Mouse (Mus musculus) lung, postnatal 0 days (tissue): Measurements from ENCODE around the gene Ywhab. TPM values are rescaled to one million over a fixed set of nuclear protein-coding genes. Genes with fewer than 3 reads are reported as not detected.

Source experiments
- ATAC-seq: fragments of 200-750 bp; cut with Nextera tagmentation; 2 replicates; pipeline ENCODE4 v1.8.0; 2017; ENCODE audit warnings: moderate library complexity
- DNase-seq: peaks from one replicate; pipeline ENCODE4 v3.0.0-alpha.2; 2016; ENCODE audit warnings: low spot score
- H3K27ac ChIP-seq: fragments of 300-500 bp; sonication (generic); 2 replicates; pipeline ENCODE4 v1.5.1; 2014; ENCODE audit warnings: antibody characterized with exemption, mild to moderate bottlenecking, low read length, mixed read lengths
- H3K27me3 ChIP-seq: fragments of 300-500 bp; sonication (generic); replicated peaks from 2 replicates; pipeline ENCODE4 v1.6.1; 2014; ENCODE audit warnings: low read length, mixed read lengths; ENCODE audit not compliant: insufficient read depth
- H3K36me3 ChIP-seq: fragments of 300-500 bp; sonication (generic); 2 replicates; pipeline ENCODE4 v1.6.1; 2014; ENCODE audit warnings: low read length, mixed read lengths; ENCODE audit not compliant: insufficient read depth
- H3K4me1 ChIP-seq: fragments of 300-500 bp; sonication (generic); 2 replicates; pipeline ENCODE4 v1.6.1; 2014; ENCODE audit warnings: antibody characterized with exemption, low read depth, low read length, mixed read lengths; ENCODE audit not compliant: insufficient read depth
- H3K4me2 ChIP-seq: fragments of 300-500 bp; sonication (generic); replicated peaks from 2 replicates; pipeline ENCODE4 v1.6.1; 2014; ENCODE audit warnings: low read depth, mild to moderate bottlenecking, low read length, moderate library complexity, mixed read lengths
- H3K4me3 ChIP-seq: fragments of 300-500 bp; sonication (generic); 2 replicates; pipeline ENCODE4 v1.5.1; 2014; ENCODE audit warnings: low read depth, low read length
- H3K9ac ChIP-seq: fragments of 300-500 bp; sonication (generic); replicated peaks from 2 replicates; pipeline ENCODE4 v1.6.1; 2014; ENCODE audit warnings: low read depth, mild to moderate bottlenecking
- H3K9me3 ChIP-seq: fragments of 300-500 bp; sonication (generic); 2 replicates; pipeline ENCODE4 v1.6.1; 2016; ENCODE audit warnings: low read length, mixed read lengths
- CTCF ChIP-seq: IDR thresholded peaks from 2 replicates; pipeline ENCODE4 v1.5.1; 2016; ENCODE audit warnings: antibody characterized with exemption, mild to moderate bottlenecking
- EP300 ChIP-seq: IDR thresholded peaks from 2 replicates; pipeline ENCODE4 v1.6.1; 2016; ENCODE audit warnings: antibody characterized with exemption, mild to moderate bottlenecking, control low read depth
- WGBS: fragments of 180-500 bp; shearing (Covaris S2); extraction: QIAGEN DNeasy Blood & Tissue Kit; methylation state at CpG from one replicate; pipeline ENCODE4 v1.1.7; 2014; 5-methylcytosine and 5-hydroxymethylcytosine counted together
- polyA plus RNA-seq: library from polyadenylated mRNA; unstranded; fragments of >200 nt; fragmentation: Nextera tagmentation; extraction: Ambion mirVana; gene quantifications from 2 replicates; pipeline ENCODE4 v1.2.1, GENCODE M21; 2015

Gene Ywhab
- polyA plus RNA-seq, 1 experiment from 2014 or later, result 263 TPM

GRCm38 (mm10) chr2:164015304-164015703, 20.5 kb downstream of the Ywhab start:
- Histone ChIP-seq H3K4me1 (no peaks in the 10 kb centered on the region), H3K4me2 (no peak overlapping the region), H3K36me3 (peaks cover 47% of the 10 kb centered on the region), H3K27ac (no peak overlapping the region), H3K9ac (no peak overlapping the region), H3K27me3 (no peaks in the 10 kb centered on the region), H3K9me3 (no peaks in the 10 kb centered on the region), H3K4me3 (no peak overlapping the region)
- no peak for TF ChIP-seq EP300
- no peak for TF ChIP-seq CTCF
- ATAC-seq (no peak), DNase-seq (no peak)
- 91% methylated on average over 16 of the region's 16 CpGs for WGBS

GRCm38 (mm10) chr2:164018910-164019309, 24.1 kb downstream of the Ywhab start:
- no peaks in the 10 kb centered on the region for H3K9me3 ChIP-seq
- H3K4me2 ChIP-seq, result no peak overlapping the region
- DNase-seq (no peak), ATAC-seq (no peak)
- no peak overlapping the region for H3K27ac ChIP-seq
- peak; percentile 47 for TF ChIP-seq CTCF
- TF ChIP-seq EP300, result no peak
- H3K36me3 ChIP-seq, result peaks cover 36% of the 10 kb centered on the region
- WGBS, result 92% methylated on average over 3 of the region's 3 CpGs
- H3K4me3 ChIP-seq, result no peak overlapping the region
- no peaks in the 10 kb centered on the region for H3K27me3 ChIP-seq
- no peaks in the 10 kb centered on the region for H3K4me1 ChIP-seq
- H3K9ac ChIP-seq, result no peak overlapping the region

- Histone ChIP-seq H3K4me1 (no peaks in the 10 kb centered on the region), H3K9ac (no peak overlapping the region), H3K4me3 (no peak overlapping the region), H3K27ac (no peak overlapping the region), H3K36me3 (peaks cover 32% of the 10 kb centered on the region), H3K4me2 (no peak overlapping the region), H3K9me3 (no peaks in the 10 kb centered on the region), H3K27me3 (no peaks in the 10 kb centered on the region)
- TF ChIP-seq CTCF (peak; percentile 33), EP300 (no peak)
- ATAC-seq (no peak), DNase-seq (no peak)
- WGBS, result 53% methylated on average over 4 of the region's 4 CpGs
These were observed 25.2 kb downstream of the Ywhab start for GRCm38 (mm10) chr2:164019943-164020342.

GRCm38 (mm10) chr2:164022104-164022503, 27.3 kb downstream of the Ywhab start:
- Histone ChIP-seq H3K4me1 (no peaks in the 10 kb centered on the region), H3K27me3 (no peaks in the 10 kb centered on the region), H3K4me2 (no peak overlapping the region), H3K4me3 (no peak overlapping the region), H3K9me3 (no peaks in the 10 kb centered on the region), H3K36me3 (peaks cover 11% of the 10 kb centered on the region; the same call in 1 of the 2 replicates), H3K9ac (no peak overlapping the region), H3K27ac (no peak overlapping the region)
- DNase-seq (peak; percentile 35), ATAC-seq (peak; percentile 41; the same call in 1 of the 2 replicates)
- WGBS, result 28% methylated on average over 2 of the region's 2 CpGs
- TF ChIP-seq CTCF (no peak), EP300 (no peak)

- ATAC-seq, result no peak
These were observed 30.4 kb downstream of the Ywhab start, which contains the start of gene Pabpc1l for GRCm38 (mm10) chr2:164025150-164025549. Gene Pabpc1l (plus strand): TSS chr2:164025450.

GRCm38 (mm10) chr2:164031147-164031546, 36.4 kb downstream of the Ywhab start:
- Histone ChIP-seq H3K27ac (no peak overlapping the region), H3K9ac (no peak overlapping the region), H3K4me2 (no peak overlapping the region), H3K4me1 (no peaks in the 10 kb centered on the region), H3K9me3 (no peaks in the 10 kb centered on the region), H3K36me3 (no peaks in the 10 kb centered on the region), H3K27me3 (no peaks in the 10 kb centered on the region), H3K4me3 (no peak overlapping the region)
- no peak for DNase-seq
- 68% methylated on average over 10 of the region's 10 CpGs for WGBS
- no peak for ATAC-seq
- TF ChIP-seq EP300 (no peak), CTCF (no peak)

More at GRCm38 (mm10) chr2:164025150-164025549, 30.4 kb downstream of the Ywhab start, which contains the start of gene Pabpc1l:
- no peaks in the 10 kb centered on the region for H3K36me3 ChIP-seq
- H3K4me1 ChIP-seq, result no peaks in the 10 kb centered on the region
- H3K4me2 ChIP-seq, result no peak within 1 kb of the TSS
- H3K27me3 ChIP-seq, result no peaks in the 10 kb centered on the region
- H3K4me3 ChIP-seq, result no peak within 1 kb of the TSS
- 82% methylated on average over 16 of the region's 16 CpGs for WGBS
- TF ChIP-seq CTCF, result no peak
- DNase-seq, result no peak
- H3K27ac ChIP-seq, result no peak within 1 kb of the TSS
- no peak within 1 kb of the TSS for H3K9ac ChIP-seq
- H3K9me3 ChIP-seq, result no peaks in the 10 kb centered on the region

GRCm38 (mm10) chr2:164032973-164033372, 38.2 kb downstream of the Ywhab start:
- H3K4me3 ChIP-seq, result no peak overlapping the region
- no peak overlapping the region for H3K27ac ChIP-seq
- no peaks in the 10 kb centered on the region for H3K4me1 ChIP-seq
- no peaks in the 10 kb centered on the region for H3K9me3 ChIP-seq
- ATAC-seq, result no peak
- 97% methylated on average over 3 of the region's 3 CpGs for WGBS
- DNase-seq, result no peak
- no peaks in the 10 kb centered on the region for H3K36me3 ChIP-seq
- TF ChIP-seq EP300, result no peak
- TF ChIP-seq CTCF, result no peak
- no peaks in the 10 kb centered on the region for H3K27me3 ChIP-seq
- no peak overlapping the region for H3K4me2 ChIP-seq
- H3K9ac ChIP-seq, result no peak overlapping the region
